Mouse (Mus musculus): ENCODE measurements around the gene B3gat3. TPM values are rescaled to one million over a fixed set of nuclear protein-coding genes. Genes with fewer than 3 reads are reported as not detected.

The B3gat3 gene
- total and polyA plus RNA-seq, 3 experiments = 57.0 to 147 (median 70.5) TPM

Small RNA genes lying within 50 kb of the gene (microRNA-seq; reads per million reads assigned to microRNA genes)
- gene Mir5136 = 0 to 0.22 reads per million in 2 experiments

Other genes with a start within 250 kb of the B3gat3 start
Only the 30 nearest of the 32 such genes appear.
- 10 to 100 TPM; 54.3 to 77.1 TPM for gene Wdr74, start 184.5 kb upstream of the B3gat3 start, total RNA-seq (2021)
- gene Wdr74, start 184.5 kb upstream of the B3gat3 start, polyA plus RNA-seq (2012; rRNA removed) = 23.4 and 24.0 TPM in 2 replicates
- under 1 TPM; 0.79 to 0.84 TPM for gene 1700092M07Rik, start 179.7 kb upstream of the B3gat3 start, total RNA-seq (2021)
- gene 1700092M07Rik, start 179.7 kb upstream of the B3gat3 start, polyA plus RNA-seq (2012; rRNA removed) = not detected in 2 replicates
- 10 to 100 TPM; 80.4 to 95.4 TPM for gene Stx5a, start 179.0 kb upstream of the B3gat3 start, total RNA-seq (2021)
- 67.1 and 73.5 TPM in 2 replicates for gene Stx5a, start 179.0 kb upstream of the B3gat3 start, polyA plus RNA-seq (2012; rRNA removed)
- 100 to 1,000 TPM; 102 to 165 TPM for gene Nxf1, start 163.3 kb upstream of the B3gat3 start, total RNA-seq (2021)
- 43.4 and 48.0 TPM in 2 replicates for gene Nxf1, start 163.3 kb upstream of the B3gat3 start, polyA plus RNA-seq (2012; rRNA removed)
- 100 to 1,000 TPM; 114 to 134 TPM for gene Tmem223, start 149.4 kb upstream of the B3gat3 start, total RNA-seq (2021)
- gene Tmem223, start 149.4 kb upstream of the B3gat3 start, polyA plus RNA-seq (2012; rRNA removed) = 352 and 381 TPM in 2 replicates
- gene Tmem179b, start 145.9 kb upstream of the B3gat3 start, total RNA-seq (2021) = 10 to 100 TPM; 60.9 to 62.7 TPM
- 163 and 218 TPM in 2 replicates for gene Tmem179b, start 145.9 kb upstream of the B3gat3 start, polyA plus RNA-seq (2012; rRNA removed)
- gene Taf6l, start 134.0 kb upstream of the B3gat3 start, total RNA-seq (2021) = 10 to 100 TPM; 11.9 to 17.2 TPM
- 22.4 and 25.1 TPM in 2 replicates for gene Taf6l, start 134.0 kb upstream of the B3gat3 start, polyA plus RNA-seq (2012; rRNA removed)
- 100 to 1,000 TPM in 1 of 2 experiments, 10 to 100 TPM in 1; 71.9 to 103 TPM for gene Polr2g, start 121.8 kb upstream of the B3gat3 start, total RNA-seq (2021)
- gene Polr2g, start 121.8 kb upstream of the B3gat3 start, polyA plus RNA-seq (2012; rRNA removed) = 24.0 and 25.9 TPM in 2 replicates
- 1 to 10 TPM; 2.1 to 3.4 TPM for gene Zbtb3, start 117.8 kb upstream of the B3gat3 start, total RNA-seq (2021)
- gene Zbtb3, start 117.8 kb upstream of the B3gat3 start, polyA plus RNA-seq (2012; rRNA removed) = 1.9 and 2.4 TPM in 2 replicates
- gene Ttc9c, start 101.0 kb upstream of the B3gat3 start, total RNA-seq (2021) = 10 to 100 TPM; 28.8 to 39.3 TPM
- 5.4 and 7.0 TPM in 2 replicates for gene Ttc9c, start 101.0 kb upstream of the B3gat3 start, polyA plus RNA-seq (2012; rRNA removed)
- gene Hnrnpul2, start 100.4 kb upstream of the B3gat3 start, total RNA-seq (2021) = 10 to 100 TPM; 56.3 to 57.4 TPM
- 8.4 and 10.0 TPM in 2 replicates for gene Hnrnpul2, start 100.4 kb upstream of the B3gat3 start, polyA plus RNA-seq (2012; rRNA removed)
- gene AC129217.1, start 90.6 kb upstream of the B3gat3 start, total RNA-seq (2021) = 10 to 100 TPM in 1 of 2 experiments, not detected in 1; 11.6 TPM
- gene AC129217.1, start 90.6 kb upstream of the B3gat3 start, polyA plus RNA-seq (2012; rRNA removed) = not detected in 2 replicates
- 100 to 1,000 TPM; 178 to 191 TPM for gene Bscl2, start 82.9 kb upstream of the B3gat3 start, total RNA-seq (2021)
- 373 and 386 TPM in 2 replicates for gene Bscl2, start 82.9 kb upstream of the B3gat3 start, polyA plus RNA-seq (2012; rRNA removed)
- 1 to 10 TPM; 5.7 to 7.0 TPM for gene Gng3, start 81.2 kb upstream of the B3gat3 start, total RNA-seq (2021)
- gene Gng3, start 81.2 kb upstream of the B3gat3 start, polyA plus RNA-seq (2012; rRNA removed) = 6.8 and 7.3 TPM in 2 replicates
- 1 to 10 TPM; 2.2 to 6.2 TPM for gene Lrrn4cl, start 69.6 kb upstream of the B3gat3 start, total RNA-seq (2021)
- 1.2 and 1.3 TPM in 2 replicates for gene Lrrn4cl, start 69.6 kb upstream of the B3gat3 start, polyA plus RNA-seq (2012; rRNA removed)
- 100 to 1,000 TPM; 197 to 224 TPM for gene Ubxn1, start 48.9 kb upstream of the B3gat3 start, total RNA-seq (2021)
- 140 and 142 TPM in 2 replicates for gene Ubxn1, start 48.9 kb upstream of the B3gat3 start, polyA plus RNA-seq (2012; rRNA removed)
- gene Uqcc3, start 39.5 kb upstream of the B3gat3 start, total RNA-seq (2021) = 10 to 100 TPM; 48.7 to 76.9 TPM
- gene Uqcc3, start 39.5 kb upstream of the B3gat3 start, polyA plus RNA-seq (2012; rRNA removed) = 16.0 and 18.1 TPM in 2 replicates
- gene Lbhd1, start 36.6 kb upstream of the B3gat3 start, total RNA-seq (2021) = 10 to 100 TPM in 1 of 2 experiments, 1 to 10 TPM in 1; 5.8 to 13.3 TPM
- gene Lbhd1, start 36.6 kb upstream of the B3gat3 start, polyA plus RNA-seq (2012; rRNA removed) = 0.28 and 1.1 TPM in 2 replicates
- gene Gm49403, start 36.4 kb upstream of the B3gat3 start, total RNA-seq (2021) = not detected
- not detected in 2 replicates for gene Gm49403, start 36.4 kb upstream of the B3gat3 start, polyA plus RNA-seq (2012; rRNA removed)
- gene 1810009A15Rik, start 31.5 kb upstream of the B3gat3 start, total RNA-seq (2021) = 10 to 100 TPM; 46.8 to 53.6 TPM
- gene 1810009A15Rik, start 31.5 kb upstream of the B3gat3 start, polyA plus RNA-seq (2012; rRNA removed) = 4.3 and 5.6 TPM in 2 replicates
- gene Gm49416, start 31.4 kb upstream of the B3gat3 start, total RNA-seq (2021) = 1 to 10 TPM; 3.2 to 4.5 TPM
- gene Gm49416, start 31.4 kb upstream of the B3gat3 start, polyA plus RNA-seq (2012; rRNA removed) = not detected in 2 replicates
- gene Ints5, start 27.4 kb upstream of the B3gat3 start, total RNA-seq (2021) = 10 to 100 TPM; 21.5 to 23.7 TPM
- 23.5 and 29.6 TPM in 2 replicates for gene Ints5, start 27.4 kb upstream of the B3gat3 start, polyA plus RNA-seq (2012; rRNA removed)
- gene Ganab, start 22.3 kb upstream of the B3gat3 start, total RNA-seq (2021) = 100 to 1,000 TPM; 172 to 199 TPM
- gene Ganab, start 22.3 kb upstream of the B3gat3 start, polyA plus RNA-seq (2012; rRNA removed) = 77.2 and 98.7 TPM in 2 replicates
- gene Rom1, start 9.0 kb downstream of the B3gat3 start, total RNA-seq (2021) = 10 to 100 TPM; 37.0 to 46.9 TPM
- gene Rom1, start 9.0 kb downstream of the B3gat3 start, polyA plus RNA-seq (2012; rRNA removed) = 105 and 116 TPM in 2 replicates
- 10 to 100 TPM; 39.7 to 51.0 TPM for gene Eml3, start 9.2 kb downstream of the B3gat3 start, total RNA-seq (2021)
- gene Eml3, start 9.2 kb downstream of the B3gat3 start, polyA plus RNA-seq (2012; rRNA removed) = 70.6 and 80.7 TPM in 2 replicates
- gene Mta2, start 21.5 kb downstream of the B3gat3 start, total RNA-seq (2021) = 10 to 100 TPM; 81.8 to 86.1 TPM
- 15.9 and 20.6 TPM in 2 replicates for gene Mta2, start 21.5 kb downstream of the B3gat3 start, polyA plus RNA-seq (2012; rRNA removed)
- gene Tut1, start 33.5 kb downstream of the B3gat3 start, total RNA-seq (2021) = 10 to 100 TPM; 19.6 to 23.9 TPM
- 16.3 and 22.4 TPM in 2 replicates for gene Tut1, start 33.5 kb downstream of the B3gat3 start, polyA plus RNA-seq (2012; rRNA removed)
- gene Eef1g, start 46.7 kb downstream of the B3gat3 start, total RNA-seq (2021) = 100 to 1,000 TPM; 331 to 355 TPM
- gene Eef1g, start 46.7 kb downstream of the B3gat3 start, polyA plus RNA-seq (2012; rRNA removed) = 63.8 and 90.8 TPM in 2 replicates
- gene Ahnak, start 68.9 kb downstream of the B3gat3 start, total RNA-seq (2021) = 100 to 1,000 TPM in 1 of 2 experiments, 10 to 100 TPM in 1; 91.1 to 152 TPM
- 5.4 and 7.4 TPM in 2 replicates for gene Ahnak, start 68.9 kb downstream of the B3gat3 start, polyA plus RNA-seq (2012; rRNA removed)
- gene Scgb1a1, start 167.6 kb downstream of the B3gat3 start, total RNA-seq (2021) = not detected
- gene Scgb1a1, start 167.6 kb downstream of the B3gat3 start, polyA plus RNA-seq (2012; rRNA removed) = 4.5 TPM in 1 of 2 replicates, not detected in the other

Data from adrenal gland, adult 2 months (tissue).